Mouse (Mus musculus) stomach, embryonic 14.5 days (tissue): ENCODE data around the gene Casq1. TPM values are rescaled to one million over a fixed set of nuclear protein-coding genes. Genes with fewer than 3 reads are reported as not detected.
A peak's percentile ranks its signal among the peaks of the same experiment; 100 is the strongest.

Experiments used
- ATAC-seq: fragments of 200-750 bp; cut with Nextera tagmentation; 2 replicates; pipeline ENCODE4 v1.8.0; 2017; ENCODE audit warnings: low read depth, moderate TSS enrichment; ENCODE audit not compliant: insufficient number of reproducible peaks, insufficient read depth, low FRiP score
- H3K27ac ChIP-seq: fragments of 300-500 bp; sonication (generic); 2 replicates; pipeline ENCODE4 v1.5.1; 2014; ENCODE audit warnings: mild to moderate bottlenecking, low read length, moderate library complexity, mixed read lengths
- H3K27me3 ChIP-seq: fragments of 300-500 bp; sonication (generic); 2 replicates; pipeline ENCODE4 v1.6.1; 2014; ENCODE audit warnings: low read length, control low read depth, mixed read lengths; ENCODE audit not compliant: control insufficient read depth, insufficient read depth
- H3K36me3 ChIP-seq: fragments of 300-500 bp; sonication (generic); 2 replicates; pipeline ENCODE4 v1.6.1; 2014; ENCODE audit warnings: mild to moderate bottlenecking, control low read depth, low read length, moderate library complexity, mixed read lengths; ENCODE audit not compliant: control insufficient read depth, insufficient read depth
- H3K4me1 ChIP-seq: fragments of 300-500 bp; sonication (generic); 2 replicates; pipeline ENCODE4 v1.6.1; 2014; ENCODE audit warnings: low read length, control low read depth, mixed read lengths; ENCODE audit not compliant: control insufficient read depth, insufficient read depth
- H3K4me2 ChIP-seq: fragments of 300-500 bp; sonication (generic); replicated peaks from 2 replicates; pipeline ENCODE4 v1.6.1; 2014; ENCODE audit warnings: low read depth, low read length, control low read depth
- H3K4me3 ChIP-seq: fragments of 300-500 bp; sonication (generic); 2 replicates; pipeline ENCODE4 v1.5.1; 2014; ENCODE audit warnings: low read depth, low read length, control low read depth
- H3K9ac ChIP-seq: fragments of 300-500 bp; sonication (generic); replicated peaks from 2 replicates; pipeline ENCODE4 v1.6.1; 2014; ENCODE audit warnings: low read depth, mild to moderate bottlenecking, control low read depth, low read length, moderate library complexity, mixed read lengths
- H3K9me3 ChIP-seq: fragments of 300-500 bp; sonication (generic); 2 replicates; pipeline ENCODE4 v1.6.1; 2016; ENCODE audit warnings: low read depth, low read length, control low read depth; ENCODE audit not compliant: control insufficient read depth
- WGBS: fragments of 180-500 bp; shearing (Covaris S2); extraction: QIAGEN DNeasy Blood & Tissue Kit; methylation state at CpG from one replicate; pipeline ENCODE4 v1.1.7; 2014; 5-methylcytosine and 5-hydroxymethylcytosine counted together
- polyA plus RNA-seq: library from polyadenylated mRNA; unstranded; fragments of >200 nt; fragmentation: Nextera tagmentation; extraction: Ambion mirVana; gene quantifications from 2 replicates; pipeline ENCODE4 v1.2.1, GENCODE M21; 2014

The Casq1 gene
- polyA plus RNA-seq, 1 experiment from 2014 or later = 13.6 TPM

DNA sequence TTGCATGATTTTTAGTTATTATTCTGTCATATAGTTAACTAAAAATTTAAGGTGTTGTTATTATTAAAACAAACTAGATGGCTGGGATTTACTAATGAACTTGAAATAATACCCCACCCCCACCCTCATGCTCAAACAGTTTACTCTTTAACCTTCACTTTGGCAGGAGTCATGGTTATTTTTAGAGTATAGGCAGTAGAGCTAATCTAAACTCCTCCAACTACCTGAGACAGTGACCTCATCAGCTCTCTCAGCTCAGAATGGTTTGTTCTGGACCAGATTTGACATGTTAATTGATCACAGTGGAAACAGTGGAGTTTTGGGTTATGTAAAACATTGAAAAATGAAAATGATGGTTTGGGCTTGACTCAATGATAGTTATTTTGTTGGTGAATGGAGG lies 59.2 kb downstream of the Casq1 start:
- Histone ChIP-seq H3K27me3 (no peaks in the 10 kb centered on the region), H3K4me3 (no peak overlapping the region), H3K4me1 (peaks cover 16% of the 10 kb centered on the region), H3K27ac (no peak overlapping the region; the same call in 1 of the 2 replicates), H3K9ac (no peak overlapping the region), H3K9me3 (no peaks in the 10 kb centered on the region), H3K36me3 (peaks cover 15% of the 10 kb centered on the region), H3K4me2 (no peak overlapping the region)
- 0 out of 2 replicates have a peak, but pooled peaks have one; percentile 56 for ATAC-seq

- Histone ChIP-seq H3K27me3 (no peaks in the 10 kb centered on the region), H3K27ac (peak overlapping the region; percentile 15; the same call in 1 of the 2 replicates), H3K4me3 (no peak overlapping the region), H3K4me2 (no peak overlapping the region), H3K9me3 (no peaks in the 10 kb centered on the region), H3K4me1 (peaks cover 16% of the 10 kb centered on the region), H3K36me3 (peaks cover 15% of the 10 kb centered on the region), H3K9ac (no peak overlapping the region)
- WGBS = 9% methylated on average over 4 of the region's 4 CpGs
- no peak for ATAC-seq
Measured at GRCm38 (mm10) chr1:172159970-172160369, 59.7 kb downstream of the Casq1 start.

Other genes starting within 250 kb of the Casq1 start
- 17.1 and 18.4 TPM in 2 replicates for gene Vangl2, start 191.4 kb downstream of the Casq1 start, polyA plus RNA-seq
- gene Nhlh1, start 162.3 kb downstream of the Casq1 start, polyA plus RNA-seq = not detected in 2 replicates
- gene Copa, start 137.3 kb downstream of the Casq1 start, polyA plus RNA-seq = 182 and 195 TPM in 2 replicates
- 139 and 140 TPM in 2 replicates for gene Ncstn, start 137.1 kb downstream of the Casq1 start, polyA plus RNA-seq
- 125 and 135 TPM in 2 replicates for gene Pex19, start 93.1 kb downstream of the Casq1 start, polyA plus RNA-seq
- 116 TPM in 2 replicates for gene Dcaf8, start 71.8 kb downstream of the Casq1 start, polyA plus RNA-seq
- gene Pea15a, start 13.1 kb downstream of the Casq1 start, polyA plus RNA-seq = 93.6 and 99.4 TPM in 2 replicates
- gene Atp1a4, start 38.5 kb upstream of the Casq1 start, polyA plus RNA-seq = not detected in 2 replicates
- 36.3 and 38.4 TPM in 2 replicates for gene Igsf8, start 41.8 kb upstream of the Casq1 start, polyA plus RNA-seq
- 2.3 TPM in 2 replicates for gene Atp1a2, start 78.2 kb upstream of the Casq1 start, polyA plus RNA-seq
- not detected in 2 replicates for gene Kcnj9, start 109.5 kb upstream of the Casq1 start, polyA plus RNA-seq
- gene Kcnj10, start 121.3 kb upstream of the Casq1 start, polyA plus RNA-seq = 0.09 and 0.18 TPM in 2 replicates
- 9.7 and 10.5 TPM in 2 replicates for gene Pigm, start 156.7 kb upstream of the Casq1 start, polyA plus RNA-seq